Mouse (Mus musculus) heart, adult 2 months (tissue): ENCODE results near the gene Nos1ap.

Experiments
- CTCF ChIP-seq: fragments of 200-600 bp; IDR thresholded peaks from 2 replicates; pipeline ENCODE4 v1.8.1; 2022; ENCODE audit warnings: antibody characterized with exemption, mild to moderate bottlenecking, moderate library complexity
- EP300 ChIP-seq: fragments of 200-500 bp; IDR thresholded peaks from 2 replicates; pipeline ENCODE4 v1.6.1; 2011; ENCODE audit warnings: low read depth, low read length, control low read depth; ENCODE audit not compliant: insufficient read depth
- POLR2A ChIP-seq: fragments of 200-500 bp; IDR thresholded peaks from 2 replicates; pipeline ENCODE4 v1.6.1; 2011; ENCODE audit warnings: mild to moderate bottlenecking, low read depth, low read length, control low read depth; ENCODE audit not compliant: insufficient read depth

- TF ChIP-seq POLR2A (no peak), EP300 (no peak), CTCF (no peak)
These were observed 69.5 kb downstream of the Nos1ap start for GRCm38 (mm10) chr1:170520206-170520605.
